Mouse (Mus musculus): ENCODE measurements around the gene Cel. TPM values are rescaled to one million over a fixed set of nuclear protein-coding genes. Genes with fewer than 3 reads are reported as not detected.
A peak's percentile ranks its signal among the peaks of the same experiment; 100 is the strongest.

Gene Cel
- total and polyA plus RNA-seq, 3 experiments, result not detected

- peaks cover 0 to 14% of the 10 kb centered on the region in 2 experiments; a peak in 3 of 4 replicates for H3K36me3 ChIP-seq (ENCODE audit: control insufficient read depth in 1 of 2, insufficient read depth in 2 of 2, low read length in 2 of 2)
- H3K4me1 ChIP-seq (ENCODE audit: control insufficient read depth in 1 of 2, insufficient read depth in 2 of 2, low read length in 2 of 2), result peaks cover 0 to 17% of the 10 kb centered on the region in 2 experiments; a peak in 2 of 4 replicates
- H3K9me3 ChIP-seq (replicated peaks; ENCODE audit: insufficient read depth, low read length), result no peaks in the 10 kb centered on the region
- no peak for TF ChIP-seq MYB (IDR thresholded peaks at IDR 0.05; ENCODE audit: low read depth, low read length)
- TF ChIP-seq CHD1 (IDR thresholded peaks at IDR 0.05; ENCODE audit: low read depth, low read length), result no peak; the same call in 1 of the 2 replicates
- peak; percentile 98 for TF ChIP-seq SMC3 (IDR thresholded peaks at IDR 0.05; ENCODE audit: low read depth, low read length)
- no peak for TF ChIP-seq USF1 (IDR thresholded peaks at IDR 0.05; ENCODE audit: low read depth, low read length)
- 0 out of 2 replicates have a peak, but pooled peaks have one; percentile 26 for TF ChIP-seq RCOR1 (IDR thresholded peaks at IDR 0.05; ENCODE audit: low read depth, low read length)
- no peak for TF ChIP-seq ZMIZ1 (IDR thresholded peaks at IDR 0.05; ENCODE audit: low read depth, low read length)
- no peak for TF ChIP-seq BHLHE40 (IDR thresholded peaks at IDR 0.05; ENCODE audit: borderline replicate concordance, low read depth, low read length)
- TF ChIP-seq E2F4 (IDR thresholded peaks at IDR 0.05; ENCODE audit: borderline replicate concordance, low read depth, low read length), result no peak
- no peak for TF ChIP-seq NRF1 (IDR thresholded peaks at IDR 0.05; ENCODE audit: insufficient read depth, low read depth, low read length, poor library complexity, severe bottlenecking)
- no peak for TF ChIP-seq TCF12 (IDR thresholded peaks at IDR 0.05; ENCODE audit: low read depth, low read length)
- TF ChIP-seq ZKSCAN1 (IDR thresholded peaks at IDR 0.05; ENCODE audit: low read depth, low read length), result peak; percentile 100
- no peak for TF ChIP-seq USF2 (IDR thresholded peaks at IDR 0.05; ENCODE audit: borderline replicate concordance in 1 of 2, insufficient read depth in 1 of 2, low read depth in 1 of 2, low read length in 2 of 2)
- TF ChIP-seq MXI1 (IDR thresholded peaks at IDR 0.05; ENCODE audit: low read depth, low read length), result no peak
- no peak for TF ChIP-seq KAT2A (conservative IDR thresholded peaks at IDR 0.05; ENCODE audit: low read depth, low read length)
- TF ChIP-seq TBP (IDR thresholded peaks at IDR 0.05; ENCODE audit: low read depth, low read length), result peak; percentile 61; the same call in 1 of the 2 replicates
- no peak for TF ChIP-seq EP300 (IDR thresholded peaks at IDR 0.05; ENCODE audit: low read depth in 1 of 2, low read length in 2 of 2)
- no peak for TF ChIP-seq MEF2A (IDR thresholded peaks at IDR 0.05; ENCODE audit: extremely low read depth, insufficient replicate concordance, low read depth, low read length, poor library complexity, severe bottlenecking)
- no peak for TF ChIP-seq HCFC1 (IDR thresholded peaks at IDR 0.05; ENCODE audit: low read depth, low read length)
- peak; percentile 99 to 100 (median 100); a peak in 5 of 6 replicates for TF ChIP-seq CTCF (IDR thresholded peaks at IDR 0.05 in 2 of 3, conservative IDR thresholded peaks at IDR 0.05 in 1 of 3; ENCODE audit: control insufficient read depth in 1 of 3, insufficient read depth in 1 of 3, low read depth in 2 of 3, low read length in 3 of 3, poor library complexity in 1 of 3, severe bottlenecking in 1 of 3)
- peak; percentile 67 for TF ChIP-seq RAD21 (IDR thresholded peaks at IDR 0.05; ENCODE audit: low read depth, low read length)
- TF ChIP-seq MAZ (IDR thresholded peaks at IDR 0.05; ENCODE audit: low read depth, low read length), result no peak
- no peak for TF ChIP-seq UBTF (IDR thresholded peaks at IDR 0.05; ENCODE audit: borderline replicate concordance, insufficient read depth, low read depth, low read length)
- peak; percentile 78; the same call in 1 of the 2 replicates for TF ChIP-seq JUND (IDR thresholded peaks at IDR 0.05; ENCODE audit: low read depth, low read length)
- no peak for TF ChIP-seq MAX (IDR thresholded peaks at IDR 0.05; ENCODE audit: low read length)
- TF ChIP-seq MYC (IDR thresholded peaks at IDR 0.05; ENCODE audit: low read depth, low read length), result peak; percentile 82
- TF ChIP-seq POLR2A (IDR thresholded peaks at IDR 0.05; ENCODE audit: control insufficient read depth in 1 of 2, insufficient read depth in 1 of 2, low read depth in 1 of 2, low read length in 2 of 2, poor library complexity in 1 of 2), result no peak
- TF ChIP-seq MAFK (IDR thresholded peaks at IDR 0.05; ENCODE audit: borderline replicate concordance, low read depth, low read length), result no peak
- no peak for TF ChIP-seq POLR2AphosphoS5 (IDR thresholded peaks at IDR 0.05; ENCODE audit: borderline replicate concordance, low read depth, low read length)
- no peak for TF ChIP-seq ELF1 (IDR thresholded peaks at IDR 0.05; ENCODE audit: low read depth, low read length)
- no peak for TF ChIP-seq GABPA (IDR thresholded peaks at IDR 0.05; ENCODE audit: low read depth, low read length)
- TF ChIP-seq GATA1 (IDR thresholded peaks at IDR 0.05; ENCODE audit: low read depth, low read length), result no peak
- TF ChIP-seq ETS1 (IDR thresholded peaks at IDR 0.05; ENCODE audit: low read depth, low read length), result no peak
- TF ChIP-seq CHD2 (IDR thresholded peaks at IDR 0.05; ENCODE audit: low read length), result no peak
- peak; percentile 59; the same call in 1 of the 2 replicates for TF ChIP-seq ZC3H11A (IDR thresholded peaks at IDR 0.05; ENCODE audit: low read depth, low read length)
- TF ChIP-seq ZNF384 (IDR thresholded peaks at IDR 0.05; ENCODE audit: low read depth, low read length), result no peak
- peak; percentile 54; the same call in 1 of the 2 replicates for TF ChIP-seq SIN3A (IDR thresholded peaks at IDR 0.05; ENCODE audit: low read length)
- TF ChIP-seq NELFE (IDR thresholded peaks at IDR 0.05; ENCODE audit: low read depth, low read length), result no peak
Observed at GRCm38 (mm10) chr2:28585043-28585571, 21.9 kb upstream of the Cel start.

More at GRCm38 (mm10) chr2:28585043-28585571, 21.9 kb upstream of the Cel start:
- peaks cover 5% of the 10 kb centered on the region for H3K79me2 ChIP-seq (ENCODE audit: control insufficient read depth, insufficient read depth, low read length, poor library complexity)
- H3K9ac ChIP-seq (ENCODE audit: control insufficient read depth, low read depth, low read length, poor library complexity, severe bottlenecking), result no peak overlapping the region
- DNase-seq (ENCODE audit: low read depth, low spot score), result peak; percentile 94
- H3K27ac ChIP-seq (ENCODE audit: control insufficient read depth, low read depth, low read length), result no peak overlapping the region
- H3K4me3 ChIP-seq (ENCODE audit: control insufficient read depth in 1 of 2, insufficient read depth in 1 of 2, low read depth in 2 of 2, low read length in 2 of 2), result no peak overlapping the region
- no peaks in the 10 kb centered on the region for H3K27me3 ChIP-seq (ENCODE audit: control insufficient read depth in 1 of 2, insufficient read depth in 2 of 2, low read length in 2 of 2)
